Mouse (Mus musculus) lung, adult 2 months (tissue): ENCODE results near the gene Sobp.

ENCODE experiments used
- CTCF ChIP-seq: fragments of 200-500 bp; IDR thresholded peaks from 2 replicates; pipeline ENCODE4 v1.5.1; 2011; ENCODE audit warnings: mild to moderate bottlenecking, low read length, control low read depth; ENCODE audit not compliant: insufficient read depth
- POLR2A ChIP-seq: fragments of 200-500 bp; IDR thresholded peaks from 2 replicates; pipeline ENCODE4 v1.6.1; 2011; ENCODE audit warnings: low read depth, mild to moderate bottlenecking, control low read depth, low read length, borderline replicate concordance; ENCODE audit errors: extremely low read depth

- TF ChIP-seq CTCF (peak; percentile 42), POLR2A (no peak)
Measured at GRCm38 (mm10) chr10:42987594-42988052, 186.7 kb downstream of the Sobp start.
